8 mouse cellular contexts compared by ENCODE assay signal in the genomic region with DNA sequence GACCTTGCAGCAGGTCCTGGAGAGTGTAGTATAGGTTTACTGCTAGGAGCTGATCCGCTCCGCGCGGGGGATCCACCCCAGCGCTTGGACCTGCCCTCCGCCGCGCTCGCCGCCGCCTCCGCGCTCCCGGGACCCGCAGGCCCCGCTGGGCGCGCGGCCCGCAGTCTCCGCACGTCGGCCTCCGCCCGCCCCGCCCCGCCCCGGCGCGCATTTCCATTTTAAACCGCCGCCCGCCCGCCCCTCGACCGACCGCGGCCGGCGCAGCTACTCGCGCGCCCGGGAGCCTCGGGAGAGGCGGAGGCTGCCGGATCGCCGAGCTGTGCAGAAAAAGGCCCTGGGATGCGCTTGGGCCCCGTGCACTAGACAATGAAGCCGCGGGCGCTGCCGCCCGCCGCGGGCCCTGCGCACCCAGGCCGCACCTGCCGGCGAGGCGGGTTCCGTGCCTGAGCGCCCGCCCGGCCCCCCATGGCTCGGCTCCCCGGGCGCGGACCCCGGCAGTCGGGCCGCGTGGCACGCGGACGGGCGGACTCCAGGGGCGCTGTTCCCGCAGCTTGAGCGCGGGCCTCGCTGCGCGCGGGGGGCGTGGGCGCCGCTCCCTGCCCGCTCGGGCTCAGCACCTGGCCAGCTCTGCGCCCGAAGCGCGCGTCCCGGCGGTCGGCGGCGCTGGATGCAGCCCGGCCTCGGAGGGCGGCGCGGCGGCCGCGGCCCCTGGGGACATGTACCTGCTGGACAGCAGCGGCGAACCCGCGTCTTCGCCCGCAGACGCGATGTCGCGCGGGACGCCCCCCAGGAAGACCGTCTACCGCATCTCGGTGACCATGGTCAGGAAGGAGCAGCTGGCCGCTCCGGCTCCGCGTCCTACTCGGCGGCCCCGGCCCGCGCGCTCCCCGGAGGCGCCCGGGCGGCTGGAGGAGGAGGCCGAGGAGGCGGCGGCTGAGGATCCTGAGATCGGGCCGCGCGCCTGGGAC.
DNase-seq lines count a peak whose midpoint lies in the region; ATAC-seq and TF ChIP-seq lines count a peak whose summit lies in the region.

No protein-coding gene starts in this region.

- TF ChIP-seq POLR2A in brain, embryonic 14.5 days (IDR thresholded peaks at IDR 0.05; ENCODE audit: borderline replicate concordance, extremely low read depth, insufficient read depth, insufficient read length, poor library complexity, severe bottlenecking), result 0 out of 2 replicates have a peak, but pooled peaks have one; percentile 29

- peaks cover 5% of the 10 kb centered on the region; the same call in 1 of the 2 replicates for H3K27me3 ChIP-seq in forebrain, embryonic 11.5 days (ENCODE audit: control insufficient read depth, insufficient read depth, low read length)
- peaks cover 7% of the 10 kb centered on the region for H3K27me3 ChIP-seq in heart, embryonic 14.5 days (ENCODE audit: control insufficient read depth, insufficient read depth, low read length)
- peaks cover 36% of the 10 kb centered on the region for H3K27me3 ChIP-seq in liver, embryonic 14.5 days (ENCODE audit: control insufficient read depth, insufficient read depth, low read length)
- H3K27me3 ChIP-seq in neural tube, embryonic 14.5 days (ENCODE audit: control insufficient read depth, insufficient read depth, low read length), result no peaks in the 10 kb centered on the region

- H3K4me2 ChIP-seq in forebrain, embryonic 11.5 days (ENCODE audit: low read depth, low read length, severe bottlenecking), result peak overlapping the region; percentile 100
- H3K4me2 ChIP-seq in heart, embryonic 14.5 days (ENCODE audit: low read length), result peak overlapping the region; percentile 100
- peak overlapping the region; percentile 39 for H3K4me2 ChIP-seq in liver, embryonic 14.5 days (ENCODE audit: low read depth)
- H3K4me2 ChIP-seq in neural tube, embryonic 14.5 days (ENCODE audit: low read depth, low read length), result peak overlapping the region; percentile 96

- peak overlapping the region; percentile 75 for H3K9ac ChIP-seq in forebrain, embryonic 11.5 days (ENCODE audit: low read length)
- peak overlapping the region; percentile 73 for H3K9ac ChIP-seq in heart, embryonic 14.5 days (ENCODE audit: low read length)
- H3K9ac ChIP-seq in liver, embryonic 14.5 days (replicated peaks), result no peak overlapping the region
- peak overlapping the region; percentile 91 for H3K9ac ChIP-seq in neural tube, embryonic 14.5 days (replicated peaks; ENCODE audit: low read depth, low read length)

- no peaks in the 10 kb centered on the region for H3K36me3 ChIP-seq in forebrain, embryonic 11.5 days (ENCODE audit: control insufficient read depth, insufficient read depth, low read length)
- H3K36me3 ChIP-seq in heart, embryonic 14.5 days (ENCODE audit: control insufficient read depth, insufficient read depth, low read length), result no peaks in the 10 kb centered on the region
- H3K36me3 ChIP-seq in liver, embryonic 14.5 days (replicated peaks; ENCODE audit: control insufficient read depth, insufficient read depth, low read depth), result no peaks in the 10 kb centered on the region
- no peaks in the 10 kb centered on the region for H3K36me3 ChIP-seq in neural tube, embryonic 14.5 days (ENCODE audit: control insufficient read depth, insufficient read depth, low read length)

- no peak for TF ChIP-seq EP300 in liver, embryonic 14.5 days (IDR thresholded peaks at IDR 0.05; ENCODE audit: low read depth)

- peak; percentile 56 for DNase-seq in 416B (ENCODE audit: low read depth)
- peak; percentile 95 for DNase-seq in brain, embryonic 14.5 days (ENCODE audit: low read depth)
- DNase-seq in forebrain, embryonic 11.5 days (ENCODE audit: low spot score), result peak; percentile 92
- DNase-seq in kidney, postnatal 25 days, result peak; percentile 70 to 86
- peak in 1 of 3 experiments; percentile 16 for DNase-seq in liver, embryonic 14.5 days (ENCODE audit: low read depth in 3 of 3, low spot score in 3 of 3)
- DNase-seq in thymus, postnatal 36 days, result peak; percentile 31 to 39

- under 1% methylated on average over 121 of the region's 146 CpGs for WGBS in forebrain, embryonic 11.5 days
- under 1% methylated on average over 126 of the region's 146 CpGs for WGBS in heart, embryonic 14.5 days
- under 1% methylated on average over 125 of the region's 146 CpGs for WGBS in liver, embryonic 14.5 days (ENCODE audit: insufficient replicate concordance)
- under 1% methylated on average over 81 of the region's 146 CpGs for WGBS in neural tube, embryonic 14.5 days

- no peaks in the 10 kb centered on the region for H3K9me3 ChIP-seq in forebrain, embryonic 11.5 days (ENCODE audit: control insufficient read depth, low read length)
- no peaks in the 10 kb centered on the region for H3K9me3 ChIP-seq in heart, embryonic 14.5 days (ENCODE audit: control insufficient read depth, low read length)
- H3K9me3 ChIP-seq in liver, embryonic 14.5 days (ENCODE audit: control insufficient read depth, low read length), result no peaks in the 10 kb centered on the region
- no peaks in the 10 kb centered on the region for H3K9me3 ChIP-seq in neural tube, embryonic 14.5 days (ENCODE audit: control insufficient read depth, low read length)

- peak overlapping the region; percentile 74 for H3K27ac ChIP-seq in forebrain, embryonic 11.5 days (ENCODE audit: low read depth, low read length)
- H3K27ac ChIP-seq in heart, embryonic 14.5 days (replicated peaks in 1 of 2; ENCODE audit: control insufficient read depth in 1 of 2, insufficient read depth in 1 of 2, low read depth in 2 of 2, low read length in 2 of 2), result peak overlapping the region in 1 of 2 experiments; percentile 63; a peak in 1 of 4 replicates
- H3K27ac ChIP-seq in liver, embryonic 14.5 days, result no peak overlapping the region
- H3K27ac ChIP-seq in neural tube, embryonic 14.5 days (ENCODE audit: low read depth, low read length), result peak overlapping the region; percentile 98

- peak; percentile 28; the same call in 1 of the 2 replicates for TF ChIP-seq CTCF in brain, embryonic 14.5 days (IDR thresholded peaks at IDR 0.05; ENCODE audit: borderline replicate concordance, extremely low read depth, insufficient read depth, insufficient read length)
- no peak for TF ChIP-seq CTCF in liver, embryonic 14.5 days (IDR thresholded peaks at IDR 0.05; ENCODE audit: low read depth)

- peak; percentile 76 for ATAC-seq in forebrain, embryonic 11.5 days (replicated peaks; ENCODE audit: low FRiP score)
- ATAC-seq in heart, embryonic 14.5 days (ENCODE audit: insufficient number of reproducible peaks, insufficient read depth, low FRiP score, low read depth), result peak; percentile 76
- ATAC-seq in liver, embryonic 14.5 days (ENCODE audit: insufficient read depth), result peak; percentile 61; the same call in 1 of the 2 replicates
- peak; percentile 76 for ATAC-seq in neural tube, embryonic 14.5 days (ENCODE audit: low read depth)

- peaks cover 34% of the 10 kb centered on the region; the same call in 1 of the 2 replicates for H3K4me1 ChIP-seq in forebrain, embryonic 11.5 days (replicated peaks; ENCODE audit: control insufficient read depth, insufficient read depth, low read length)
- H3K4me1 ChIP-seq in heart, embryonic 14.5 days (ENCODE audit: control insufficient read depth in 2 of 2, insufficient read depth in 2 of 2, low read length in 2 of 2), result peaks cover 20 to 29% of the 10 kb centered on the region in 2 experiments
- H3K4me1 ChIP-seq in liver, embryonic 14.5 days (replicated peaks; ENCODE audit: control insufficient read depth in 2 of 2, insufficient read depth in 2 of 2, low read length in 1 of 2), result peaks cover 0 to 5% of the 10 kb centered on the region in 2 experiments; a peak in 2 of 4 replicates
- peaks cover 69% of the 10 kb centered on the region for H3K4me1 ChIP-seq in neural tube, embryonic 14.5 days (ENCODE audit: control insufficient read depth, insufficient read depth, low read length)

- peak overlapping the region; percentile 71 for H3K4me3 ChIP-seq in forebrain, embryonic 11.5 days (ENCODE audit: low read depth, low read length)
- peak overlapping the region; percentile 75 to 81 for H3K4me3 ChIP-seq in heart, embryonic 14.5 days (ENCODE audit: control insufficient read depth in 1 of 2, insufficient read depth in 1 of 2, low read depth in 1 of 2, low read length in 2 of 2)
- peak overlapping the region; percentile 25 to 42 for H3K4me3 ChIP-seq in liver, embryonic 14.5 days (ENCODE audit: insufficient read depth in 1 of 2, low read depth in 2 of 2, low read length in 2 of 2)
- peak overlapping the region; percentile 85 for H3K4me3 ChIP-seq in neural tube, embryonic 14.5 days (ENCODE audit: low read depth, low read length)

Comparison
In these comparisons a context has a peak if more than half of its experiments do, and no peak if none do; other contexts are left out.
1. H3K4me2 ChIP-seq: peak in every context shown above with its lines; median percentile 100 in forebrain, embryonic 11.5 days; 100 in heart, embryonic 14.5 days; 96 in neural tube, embryonic 14.5 days; 39 in liver, embryonic 14.5 days.
2. H3K4me3 ChIP-seq: peak in every context shown above with its lines; median percentile 85 in neural tube, embryonic 14.5 days; 78 in heart, embryonic 14.5 days; 71 in forebrain, embryonic 11.5 days; 34 in liver, embryonic 14.5 days.